Mouse (Mus musculus) activated CD4-positive, CD25-positive, alpha-beta regulatory T cell, adult 4 months (primary cell): ENCODE results near the gene Lypd4. TPM values are rescaled to one million over a fixed set of nuclear protein-coding genes. Genes with fewer than 3 reads are reported as not detected.
"Not testable (repeated sequence)": the region's sequence is repeated elsewhere in the genome, so short reads cannot be mapped to it uniquely, and the experiment has no call there.

Experiments
- ATAC-seq: one replicate; pipeline ENCODE4 v1.8.0; 2017
- polyA plus RNA-seq, 2 experiments: library from polyadenylated mRNA; unstranded; fragments of 100-300 nt; shearing (Covaris generic); gene quantifications; one replicate each; pipeline ENCODE4 v1.2.1; 2017

Gene Lypd4
- not detected for polyA plus RNA-seq

DNA sequence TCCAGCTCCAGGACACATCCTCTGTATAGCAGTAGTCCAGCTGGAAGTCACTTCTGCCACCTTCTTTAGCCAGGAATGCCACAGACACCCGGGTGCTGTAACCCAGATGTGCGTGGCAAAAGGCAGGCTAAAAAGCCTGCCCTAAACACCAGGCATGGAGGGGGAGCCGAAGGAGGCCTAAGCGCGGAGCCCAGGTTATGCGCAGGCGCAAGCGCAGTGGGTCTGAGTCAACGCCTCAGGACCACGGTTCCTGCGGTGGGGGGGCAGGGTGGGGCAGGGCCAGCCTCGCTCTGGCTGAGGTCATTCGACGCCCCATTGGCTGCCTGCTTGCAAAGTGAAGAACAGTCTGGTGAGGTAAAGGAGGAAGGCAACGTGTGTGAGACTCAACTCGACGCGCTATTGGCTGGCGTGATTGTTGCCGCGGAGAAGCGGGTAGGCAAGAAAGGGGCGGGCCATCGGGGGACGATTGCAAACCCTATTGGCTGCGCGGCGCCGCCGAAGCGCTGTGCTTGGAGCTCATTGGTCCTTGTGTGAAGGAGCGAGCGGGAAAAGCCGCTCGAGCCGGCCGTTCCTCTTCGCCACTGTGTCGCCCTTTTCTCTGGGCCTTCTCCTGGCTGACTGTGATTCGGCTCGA is at the start of gene Lypd4, which contains the start of gene Dmrtc2:
Gene Lypd4, minus strand, starts transcription at position 410 of the 634 bp plus-strand sequence.
Gene Dmrtc2, plus strand, starts transcription at position 526 of the 634 bp plus-strand sequence.
- ATAC-seq = no peak

DNA sequence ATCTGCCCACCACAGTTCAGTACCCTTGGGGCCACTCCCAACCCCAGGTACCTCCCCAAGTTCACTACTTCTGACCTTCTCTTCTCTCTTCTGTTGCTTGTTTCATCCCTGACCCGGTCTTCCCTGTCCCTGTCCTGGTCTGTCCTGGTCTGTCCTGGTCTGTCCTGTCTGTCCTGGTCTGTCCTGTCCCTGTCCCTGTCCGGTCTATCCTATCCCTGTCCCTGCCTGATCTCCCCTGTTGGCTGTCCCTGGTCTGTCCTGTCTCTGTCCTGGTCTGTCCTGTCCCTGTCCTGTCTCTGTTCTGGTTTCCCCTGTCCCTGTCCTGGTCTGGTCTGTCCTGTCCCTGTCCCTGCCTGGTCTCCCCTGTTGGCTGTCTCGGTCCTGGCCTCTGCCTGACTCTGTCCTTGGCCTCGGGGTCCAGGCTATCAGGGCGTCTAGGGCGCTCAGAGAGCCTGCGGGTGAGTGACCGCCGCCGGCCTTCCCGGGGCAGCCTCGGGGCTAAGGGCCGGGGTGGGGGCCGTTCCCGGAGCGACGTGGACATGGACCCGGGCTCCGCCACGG is 49.1 kb upstream of the Lypd4 start:
- ATAC-seq = no peak

- ATAC-seq = no peak
Measured at GRCm38 (mm10) chr7:24912480-24912879, 42.7 kb upstream of the Lypd4 start.

- peak; percentile 73 for ATAC-seq
Measured at GRCm38 (mm10) chr7:24907211-24907748, 37.5 kb upstream of the Lypd4 start.

- no peak for ATAC-seq
Measured at GRCm38 (mm10) chr7:24906551-24906950, 36.8 kb upstream of the Lypd4 start.

DNA sequence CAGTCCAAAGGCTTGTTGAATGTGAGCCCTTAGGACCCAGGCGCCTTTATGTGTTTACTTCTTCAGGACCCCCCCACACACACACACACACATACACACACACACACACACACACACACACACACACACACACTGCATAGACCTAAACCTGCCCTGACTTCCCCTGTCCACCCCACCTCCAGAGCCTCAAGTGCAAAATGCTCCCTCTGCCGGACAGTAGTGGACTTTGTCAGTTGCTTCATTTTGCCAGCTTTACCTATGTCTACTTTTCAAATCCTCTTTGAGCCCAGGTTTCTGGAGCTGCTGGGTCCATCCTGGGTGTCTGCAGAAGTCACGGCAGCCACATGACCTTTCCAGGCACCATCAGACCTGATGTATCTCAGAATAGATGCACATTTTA is 35.2 kb upstream of the Lypd4 start:
- no peak for ATAC-seq

DNA sequence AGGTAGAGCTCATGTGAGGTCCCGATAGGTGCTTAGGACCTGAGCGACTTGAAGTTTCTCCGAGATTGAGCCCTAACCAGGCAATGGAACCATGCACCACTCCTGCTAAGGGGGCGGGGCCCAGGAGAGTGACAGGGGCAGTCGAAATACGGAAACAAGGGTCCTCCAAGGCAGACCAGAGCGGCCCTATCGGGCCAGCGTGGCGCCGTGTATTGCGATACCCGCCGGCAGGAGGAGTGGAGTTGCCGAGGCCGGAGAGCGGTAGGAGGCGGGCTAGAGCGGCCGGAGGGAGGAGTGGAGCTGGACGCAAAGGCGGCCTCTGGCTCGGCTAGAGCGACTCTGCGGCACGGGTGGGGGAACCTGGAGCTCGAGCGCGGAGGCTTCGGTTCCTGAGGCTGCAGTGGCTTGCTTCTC is 34.3 kb upstream of the Lypd4 start:
- ATAC-seq = peak; percentile 69

GRCm38 (mm10) chr7:24903444-24903825 is 33.7 kb upstream of the Lypd4 start:
- ATAC-seq = no peak

DNA sequence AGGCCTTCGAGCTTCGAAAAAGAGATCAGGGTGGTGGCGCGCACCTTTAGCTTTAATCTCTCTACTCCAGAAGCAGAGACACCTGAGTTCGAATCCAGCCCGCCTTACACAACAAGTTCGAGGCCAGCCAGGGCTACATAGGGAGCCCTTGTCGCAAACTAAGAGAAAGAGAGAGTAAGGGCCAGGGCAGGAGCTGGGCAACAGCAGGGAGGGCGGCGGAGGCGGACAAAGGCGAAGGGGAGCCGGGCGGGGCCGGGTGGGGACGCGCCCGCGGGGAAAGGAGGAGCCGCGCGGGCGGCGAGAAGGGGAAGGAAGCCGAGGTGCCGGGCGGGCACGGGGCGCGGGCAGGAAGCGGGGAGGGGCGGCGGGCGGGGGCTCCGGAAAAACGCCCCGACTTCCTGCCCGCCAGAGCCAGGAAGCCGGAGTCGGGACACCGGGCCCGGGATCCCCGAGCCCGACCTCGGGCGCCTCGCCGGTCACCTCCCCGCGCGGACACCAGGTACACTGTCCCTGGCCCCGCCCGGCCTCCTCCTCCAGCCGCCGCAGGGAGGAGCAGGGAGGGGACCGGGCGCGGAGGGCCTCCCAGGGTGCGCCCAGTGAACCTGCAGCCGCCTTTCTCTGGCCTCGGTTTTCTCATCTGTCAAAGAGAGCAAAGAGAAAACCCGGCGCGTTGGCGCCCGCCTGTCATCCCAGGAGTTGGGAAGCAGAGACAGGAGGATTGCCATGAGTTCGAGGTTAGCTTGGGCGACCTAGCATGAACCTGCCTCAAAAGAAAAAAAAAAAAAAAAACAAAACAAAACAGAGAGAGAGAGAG is 33.1 kb upstream of the Lypd4 start, which contains the start of gene Arhgef1:
Gene Arhgef1, plus strand, starts transcription at position 283 of the 814 bp plus-strand sequence.
- no peak for ATAC-seq

DNA sequence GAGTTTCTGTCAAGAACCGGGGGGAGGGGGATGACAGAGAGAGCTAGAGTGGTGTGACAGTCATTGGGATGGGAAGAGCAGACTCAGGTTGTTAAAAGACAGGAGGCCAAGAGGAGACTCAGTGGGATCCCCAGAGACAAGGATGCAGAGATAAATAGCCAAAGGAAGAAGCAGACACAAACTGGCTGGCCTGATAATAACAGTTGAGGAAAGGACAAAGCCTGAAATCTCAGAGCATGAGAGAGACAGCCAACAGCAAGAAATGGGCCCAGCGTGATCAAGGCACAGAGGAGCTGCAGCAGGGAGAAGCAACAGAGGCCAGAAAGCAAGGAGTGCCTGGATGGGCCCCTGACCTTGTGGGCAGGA is 32.5 kb upstream of the Lypd4 start:
- ATAC-seq = no peak

- ATAC-seq = peak; percentile 52
Measured at GRCm38 (mm10) chr7:24901842-24902241, 32.1 kb upstream of the Lypd4 start.

- ATAC-seq = no peak
Measured at GRCm38 (mm10) chr7:24901114-24901513, 31.4 kb upstream of the Lypd4 start.

DNA sequence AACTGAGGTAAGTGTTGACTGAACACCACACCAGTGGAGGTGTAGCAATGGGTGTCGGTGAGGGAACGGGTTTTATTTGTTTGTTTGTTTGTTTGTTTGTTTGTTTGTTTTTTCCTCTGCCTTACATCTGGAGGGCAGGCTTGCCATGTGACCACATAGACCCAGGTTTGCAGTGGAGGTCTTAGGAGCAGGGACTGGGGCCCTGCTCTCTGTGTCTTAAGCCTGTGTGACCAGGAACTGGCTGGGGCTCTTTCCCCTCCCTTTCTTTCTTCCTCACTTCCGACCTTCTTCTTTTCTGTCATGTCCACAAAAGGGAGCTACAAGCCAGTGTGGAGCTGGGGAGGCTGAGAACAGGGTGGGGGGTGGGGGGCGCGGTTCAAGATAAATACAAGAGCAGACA is 28.2 kb upstream of the Lypd4 start:
- ATAC-seq = no peak

DNA sequence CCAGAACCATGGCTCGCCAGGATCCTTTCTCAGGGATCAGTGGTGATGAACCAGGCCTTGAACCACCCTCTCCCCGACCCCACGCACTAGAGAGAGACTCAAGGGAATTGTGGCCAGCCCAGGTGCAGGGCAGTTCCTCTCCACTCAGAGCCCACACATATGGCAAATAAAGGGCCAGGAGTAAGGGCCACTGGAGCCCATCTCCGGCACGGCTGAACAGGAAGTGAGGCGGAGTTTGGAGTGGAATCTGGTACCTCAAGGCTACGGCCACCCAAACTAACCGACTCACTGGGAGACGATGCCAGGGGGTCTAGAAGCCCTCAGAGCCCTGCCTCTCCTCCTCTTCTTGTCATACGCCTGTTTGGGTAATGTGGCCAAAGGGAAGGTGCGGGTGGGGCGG is 27.5 kb upstream of the Lypd4 start, which contains the start of gene Cd79a:
Gene Cd79a, plus strand, starts transcription at position 158 of the 400 bp plus-strand sequence.
- ATAC-seq = no peak

GRCm38 (mm10) chr7:24896269-24896668 is 26.5 kb upstream of the Lypd4 start:
- ATAC-seq = no peak

DNA sequence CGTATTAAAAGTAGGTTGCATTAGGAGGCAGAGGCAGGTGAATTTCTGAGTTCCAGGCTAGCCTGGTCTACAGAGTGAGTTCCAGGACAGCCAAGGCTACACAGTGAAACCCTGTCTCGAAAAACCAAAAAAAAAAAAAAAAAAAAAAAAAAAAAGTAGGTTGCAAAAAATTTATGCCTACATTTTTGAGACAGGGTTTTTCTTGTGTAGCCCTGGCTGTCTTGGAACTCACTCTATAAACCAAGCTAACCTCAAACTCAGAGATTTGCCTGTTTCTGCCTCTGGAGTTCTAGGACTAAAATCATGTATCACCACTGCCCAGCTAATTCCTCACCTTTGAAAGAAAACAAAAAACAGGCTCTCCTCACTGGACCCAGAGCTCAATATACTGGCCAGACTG is 26.0 kb upstream of the Lypd4 start:
- ATAC-seq = not testable (repeated sequence)

DNA sequence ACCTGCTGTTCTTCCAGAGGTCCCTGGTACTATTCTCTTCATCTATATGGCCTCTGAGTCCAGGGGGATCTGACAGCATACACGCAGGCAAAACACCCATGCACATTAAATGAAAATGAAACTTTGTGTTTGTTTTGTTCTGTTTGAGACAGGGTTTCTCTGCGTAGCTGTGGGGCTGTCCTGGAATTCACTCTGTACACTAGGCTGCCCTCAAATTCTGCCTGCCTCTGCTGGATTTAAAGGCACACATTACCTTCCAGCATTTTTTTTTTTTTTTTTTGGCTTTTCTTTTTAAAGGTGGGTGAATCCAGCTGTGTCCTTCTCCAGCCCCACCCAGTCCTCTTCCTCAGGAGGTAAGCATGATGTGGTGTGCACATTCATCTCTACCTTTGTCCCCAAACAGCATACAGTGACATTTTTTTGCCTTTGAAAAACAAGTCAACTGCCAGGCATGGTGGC is 22.4 kb upstream of the Lypd4 start:
- peak; percentile 43 for ATAC-seq

GRCm38 (mm10) chr7:24891241-24892124 is 21.7 kb upstream of the Lypd4 start:
- no peak for ATAC-seq

DNA sequence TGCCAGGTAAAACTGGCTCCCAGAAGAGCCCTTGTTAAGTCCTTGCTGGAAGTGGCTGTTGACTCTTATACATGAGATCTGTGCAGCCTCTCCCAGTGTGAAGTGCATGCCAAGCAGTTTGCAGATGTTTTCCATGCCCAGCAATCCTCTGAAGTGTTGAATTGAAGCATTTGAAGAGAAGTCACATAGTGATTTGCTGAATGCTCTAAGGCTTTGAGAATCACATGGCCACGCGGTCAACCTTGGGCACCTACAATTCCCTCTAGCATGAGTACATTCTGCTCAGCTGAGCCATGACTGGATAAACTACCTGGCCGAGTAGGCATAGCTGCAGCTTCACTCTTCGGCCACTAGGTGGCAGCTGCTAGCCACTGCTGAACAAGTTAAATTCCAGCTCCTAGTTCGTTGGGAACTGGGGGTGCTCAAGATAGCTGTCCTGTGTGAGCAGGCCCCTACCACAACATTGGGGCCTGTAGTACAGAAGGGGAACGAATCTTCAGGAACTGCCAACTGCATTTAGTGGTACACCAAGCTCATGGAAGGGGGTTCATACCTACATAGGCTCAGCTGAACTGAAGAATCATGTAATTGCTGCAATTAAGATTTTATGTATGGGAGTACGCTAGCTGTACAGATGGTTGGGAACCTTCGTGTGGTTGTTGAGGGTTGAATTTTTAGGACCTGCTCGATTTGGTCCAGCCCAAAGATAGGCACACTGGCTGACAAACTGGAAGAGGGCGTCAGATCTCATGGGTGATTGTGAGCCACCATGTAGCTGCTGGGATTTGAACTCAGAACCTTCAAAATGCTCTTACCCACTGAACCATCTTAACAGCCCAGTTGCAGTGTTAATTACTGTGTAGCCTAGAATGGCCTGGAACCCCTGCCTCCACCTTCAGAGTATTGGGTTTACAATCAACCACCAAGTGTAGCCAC is 20.8 kb upstream of the Lypd4 start:
- ATAC-seq = peak; percentile 43

GRCm38 (mm10) chr7:24889431-24890220 is 19.9 kb upstream of the Lypd4 start:
- ATAC-seq = no peak
